Mouse (Mus musculus) hindbrain, embryonic 13.5 days (tissue): ENCODE results near the gene Usp42. TPM values are rescaled to one million over a fixed set of nuclear protein-coding genes. Genes with fewer than 3 reads are reported as not detected.

ENCODE experiments used
- ATAC-seq: fragments of 200-750 bp; cut with Nextera tagmentation; 2 replicates; pipeline ENCODE4 v1.8.0; 2017; ENCODE audit warnings: moderate TSS enrichment; ENCODE audit not compliant: low FRiP score
- H3K27ac ChIP-seq: fragments of 300-500 bp; sonication (generic); 2 replicates; pipeline ENCODE4 v1.5.1; 2015; ENCODE audit warnings: inconsistent platforms, mild to moderate bottlenecking, moderate library complexity
- H3K27me3 ChIP-seq: fragments of 300-500 bp; sonication (generic); 2 replicates; pipeline ENCODE4 v1.6.1; 2015; ENCODE audit warnings: mild to moderate bottlenecking, inconsistent platforms
- H3K36me3 ChIP-seq: fragments of 300-500 bp; sonication (generic); 2 replicates; pipeline ENCODE4 v1.6.1; 2015; ENCODE audit warnings: mild to moderate bottlenecking, inconsistent platforms
- H3K4me1 ChIP-seq: fragments of 300-500 bp; sonication (generic); replicated peaks from 2 replicates; pipeline ENCODE4 v1.6.1; 2015; ENCODE audit warnings: inconsistent platforms
- H3K4me2 ChIP-seq: fragments of 300-500 bp; sonication (generic); 2 replicates; pipeline ENCODE4 v1.6.1; 2015; ENCODE audit warnings: inconsistent platforms, mild to moderate bottlenecking, moderate library complexity
- H3K4me3 ChIP-seq: fragments of 300-500 bp; sonication (generic); 2 replicates; pipeline ENCODE4 v1.5.1; 2015; ENCODE audit warnings: mild to moderate bottlenecking, inconsistent platforms
- H3K9ac ChIP-seq: fragments of 300-500 bp; sonication (generic); 2 replicates; pipeline ENCODE4 v1.6.1; 2015; ENCODE audit warnings: mild to moderate bottlenecking, inconsistent platforms
- H3K9me3 ChIP-seq: fragments of 300-500 bp; sonication (generic); 2 replicates; pipeline ENCODE4 v1.6.1; 2016; ENCODE audit warnings: inconsistent platforms
- WGBS: fragments of 180-500 bp; shearing (Covaris S2); methylation state at CpG from one replicate; pipeline ENCODE4 v1.1.7; 2015; 5-methylcytosine and 5-hydroxymethylcytosine counted together
- polyA plus RNA-seq: library from polyadenylated mRNA; unstranded; fragments of >200 nt; fragmentation: Nextera tagmentation; extraction: Ambion mirVana; gene quantifications from 2 replicates; pipeline ENCODE4 v1.2.1, GENCODE M21; 2015

The Usp42 gene
- polyA plus RNA-seq = 28.6 and 29.3 TPM in 2 replicates

GRCm38 (mm10) chr5:143732180-143732891 is at the start of gene Usp42:
Gene Usp42, minus strand, starts transcription at chr5:143732280.
- H3K9ac ChIP-seq = peak within 1 kb of the TSS; percentile 98
- peaks cover 13% of the 10 kb centered on the region; the same call in 1 of the 2 replicates for H3K27me3 ChIP-seq
- peak; percentile 99 for ATAC-seq
- H3K4me1 ChIP-seq = peaks cover 23% of the 10 kb centered on the region
- H3K9me3 ChIP-seq = no peaks in the 10 kb centered on the region
- peak within 1 kb of the TSS; percentile 96 for H3K27ac ChIP-seq
- H3K4me3 ChIP-seq = peak within 1 kb of the TSS; percentile 96
- peak within 1 kb of the TSS; percentile 84 for H3K4me2 ChIP-seq
- peaks cover 5% of the 10 kb centered on the region for H3K36me3 ChIP-seq
- under 1% methylated on average over 61 of the region's 82 CpGs for WGBS

DNA sequence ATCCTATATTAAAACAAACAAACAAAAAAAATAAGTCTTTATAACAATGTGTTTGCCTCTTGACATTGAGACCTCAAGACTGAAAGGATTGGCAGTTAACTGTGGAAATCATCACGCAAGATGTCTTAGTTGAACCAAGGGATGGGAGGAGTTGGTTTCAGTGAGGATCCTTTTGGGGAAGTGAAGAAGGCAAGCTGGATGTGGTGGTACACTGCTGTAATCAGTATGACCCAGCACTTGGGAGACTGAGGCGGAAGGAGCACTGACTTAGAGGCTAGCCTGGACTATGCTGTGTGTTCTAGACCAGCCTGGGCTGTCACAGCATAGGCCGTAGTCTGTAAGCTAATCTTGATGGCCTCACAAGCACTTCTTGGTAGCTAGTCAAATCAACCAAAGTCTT is 28.4 kb upstream of the Usp42 start:
- H3K27me3 ChIP-seq = 0 out of 2 replicates have a peak, but pooled peaks cover 5% of the 10 kb centered on the region
- ATAC-seq = no peak
- 98% methylated on average over 3 of the region's 3 CpGs for WGBS

GRCm38 (mm10) chr5:143759554-143759953 is 27.5 kb upstream of the Usp42 start:
- H3K9ac ChIP-seq = peak overlapping the region; percentile 74
- ATAC-seq = no peak

More for the DNA sequence above, 28.4 kb upstream of the Usp42 start:
- peaks cover 6% of the 10 kb centered on the region; the same call in 1 of the 2 replicates for H3K36me3 ChIP-seq
- no peak overlapping the region for H3K27ac ChIP-seq
- no peak overlapping the region for H3K4me3 ChIP-seq
- H3K4me2 ChIP-seq = no peak overlapping the region
- no peak overlapping the region for H3K9ac ChIP-seq
- peaks cover 17% of the 10 kb centered on the region for H3K4me1 ChIP-seq
- H3K9me3 ChIP-seq = no peaks in the 10 kb centered on the region

GRCm38 (mm10) chr5:143757755-143758443 is 25.8 kb upstream of the Usp42 start:
- H3K9ac ChIP-seq = peak overlapping the region; percentile 74
- peaks cover 17% of the 10 kb centered on the region for H3K4me1 ChIP-seq
- peak overlapping the region; percentile 63; the same call in 1 of the 2 replicates for H3K27ac ChIP-seq
- H3K36me3 ChIP-seq = no peaks in the 10 kb centered on the region
- ATAC-seq = peak; percentile 97
- H3K27me3 ChIP-seq = peaks cover 26% of the 10 kb centered on the region; the same call in 1 of the 2 replicates
- no peaks in the 10 kb centered on the region for H3K9me3 ChIP-seq
- 20% methylated on average over 28 of the region's 28 CpGs for WGBS
- H3K4me2 ChIP-seq = peak overlapping the region; percentile 60
- peak overlapping the region; percentile 44 for H3K4me3 ChIP-seq

More at GRCm38 (mm10) chr5:143759554-143759953, 27.5 kb upstream of the Usp42 start:
- no peak overlapping the region for H3K27ac ChIP-seq
- H3K4me3 ChIP-seq = 0 out of 2 replicates have a peak overlapping the region, but pooled peaks have one; percentile 44
- peak overlapping the region; percentile 60 for H3K4me2 ChIP-seq
- no peaks in the 10 kb centered on the region for H3K9me3 ChIP-seq
- peaks cover 6% of the 10 kb centered on the region; the same call in 1 of the 2 replicates for H3K36me3 ChIP-seq
- peaks cover 17% of the 10 kb centered on the region for H3K4me1 ChIP-seq
- 92% methylated on average over 8 of the region's 8 CpGs for WGBS
- H3K27me3 ChIP-seq = peaks cover 14% of the 10 kb centered on the region; the same call in 1 of the 2 replicates

DNA sequence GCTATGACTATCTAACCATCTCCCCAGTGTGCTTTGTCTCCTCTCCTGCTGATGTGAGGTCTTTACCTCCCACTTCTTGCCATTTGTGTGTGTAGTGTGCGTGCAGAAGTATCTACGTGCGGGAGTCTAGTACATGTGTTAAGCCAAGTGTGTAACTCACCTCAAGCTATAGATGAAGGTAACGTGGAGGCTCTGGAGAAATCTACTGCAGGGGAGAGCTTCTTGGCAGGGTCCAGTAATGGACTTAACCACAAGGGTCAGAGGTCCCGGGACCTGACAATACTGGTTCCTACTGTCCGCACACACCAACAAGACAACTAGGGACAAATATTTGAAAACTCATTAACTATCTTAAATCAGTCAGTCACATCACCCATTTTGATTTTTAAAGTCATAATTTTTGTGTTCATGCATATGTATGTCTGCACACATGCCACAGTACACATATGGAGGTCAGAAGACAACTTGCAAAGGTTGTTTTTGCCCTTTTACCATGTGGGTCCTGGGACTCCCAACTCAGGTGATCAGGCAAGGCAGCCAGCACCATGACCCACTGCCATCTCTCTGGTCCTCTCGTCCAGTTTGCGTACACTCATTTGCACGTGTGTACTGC is 23.6 kb upstream of the Usp42 start:
- H3K4me3 ChIP-seq = no peak overlapping the region
- peaks cover 17% of the 10 kb centered on the region for H3K4me1 ChIP-seq
- no peaks in the 10 kb centered on the region for H3K9me3 ChIP-seq
- H3K27ac ChIP-seq = no peak overlapping the region
- H3K4me2 ChIP-seq = no peak overlapping the region
- peaks cover 30% of the 10 kb centered on the region; the same call in 1 of the 2 replicates for H3K27me3 ChIP-seq
- ATAC-seq = no peak
- WGBS = 93% methylated on average over 9 of the region's 9 CpGs
- H3K9ac ChIP-seq = no peak overlapping the region
- no peaks in the 10 kb centered on the region for H3K36me3 ChIP-seq

GRCm38 (mm10) chr5:143749630-143750208 is 17.6 kb upstream of the Usp42 start:
- no peak for ATAC-seq
- Histone ChIP-seq H3K4me2 (no peak overlapping the region), H3K9me3 (no peaks in the 10 kb centered on the region), H3K27me3 (peaks cover 17% of the 10 kb centered on the region; the same call in 1 of the 2 replicates), H3K27ac (no peak overlapping the region), H3K4me3 (no peak overlapping the region), H3K9ac (no peak overlapping the region), H3K36me3 (no peaks in the 10 kb centered on the region), H3K4me1 (no peaks in the 10 kb centered on the region)
- WGBS = 55% methylated on average over 2 of the region's 2 CpGs

GRCm38 (mm10) chr5:143731483-143732112 is 482 bp downstream of the Usp42 start:
- Histone ChIP-seq H3K27ac (peak overlapping the region; percentile 96), H3K4me3 (peak overlapping the region; percentile 96), H3K27me3 (peaks cover 13% of the 10 kb centered on the region; the same call in 1 of the 2 replicates), H3K4me1 (peaks cover 23% of the 10 kb centered on the region), H3K36me3 (peaks cover 13% of the 10 kb centered on the region), H3K9ac (peak overlapping the region; percentile 98), H3K4me2 (peak overlapping the region; percentile 84), H3K9me3 (no peaks in the 10 kb centered on the region)
- peak; percentile 70; the same call in 1 of the 2 replicates for ATAC-seq
- 0% methylated on average over 32 of the region's 82 CpGs for WGBS

GRCm38 (mm10) chr5:143730915-143731314 is 1.2 kb downstream of the Usp42 start:
- H3K4me2 ChIP-seq = peak overlapping the region; percentile 84
- no peak for ATAC-seq
- peaks cover 11% of the 10 kb centered on the region; the same call in 1 of the 2 replicates for H3K27me3 ChIP-seq
- peak overlapping the region; percentile 98; the same call in 1 of the 2 replicates for H3K9ac ChIP-seq
- no peaks in the 10 kb centered on the region for H3K9me3 ChIP-seq
- 16% methylated on average over 6 of the region's 6 CpGs for WGBS
- H3K4me1 ChIP-seq = peaks cover 23% of the 10 kb centered on the region
- peaks cover 20% of the 10 kb centered on the region for H3K36me3 ChIP-seq
- H3K27ac ChIP-seq = no peak overlapping the region
- peak overlapping the region; percentile 96 for H3K4me3 ChIP-seq

DNA sequence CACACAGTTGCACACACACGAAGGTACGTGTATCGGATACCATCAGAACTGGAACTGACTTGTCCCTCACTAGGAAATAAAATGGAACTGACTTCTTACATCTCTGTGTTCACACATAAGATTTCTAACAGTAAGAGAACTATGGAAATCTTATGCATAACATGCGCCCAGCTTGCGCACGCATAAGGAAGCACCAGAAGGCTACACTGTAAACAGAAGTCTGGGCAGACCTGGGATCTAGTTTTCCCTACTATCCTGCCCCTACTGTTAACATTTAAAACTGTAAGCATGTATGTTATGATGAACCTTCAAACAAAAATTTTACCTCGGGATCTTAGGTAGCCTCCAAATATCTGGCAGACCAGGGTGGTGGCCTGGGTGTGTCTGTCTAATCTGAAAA is 10.1 kb downstream of the Usp42 start:
- Histone ChIP-seq H3K27ac (no peak overlapping the region), H3K36me3 (peaks cover 98% of the 10 kb centered on the region), H3K9ac (no peak overlapping the region), H3K4me1 (no peaks in the 10 kb centered on the region), H3K4me3 (no peak overlapping the region), H3K4me2 (no peak overlapping the region), H3K27me3 (no peaks in the 10 kb centered on the region), H3K9me3 (no peaks in the 10 kb centered on the region)
- ATAC-seq = no peak
- WGBS = 97% methylated on average over 7 of the region's 7 CpGs

- no peaks in the 10 kb centered on the region for H3K4me1 ChIP-seq
- no peak overlapping the region for H3K9ac ChIP-seq
- no peaks in the 10 kb centered on the region for H3K27me3 ChIP-seq
- 84% methylated on average over 14 of the region's 14 CpGs for WGBS
- H3K36me3 ChIP-seq = peaks cover 91% of the 10 kb centered on the region
- H3K9me3 ChIP-seq = no peaks in the 10 kb centered on the region
- no peak overlapping the region for H3K27ac ChIP-seq
- ATAC-seq = no peak
- H3K4me2 ChIP-seq = no peak overlapping the region
- no peak overlapping the region for H3K4me3 ChIP-seq
Observed at GRCm38 (mm10) chr5:143712011-143712800, 19.9 kb downstream of the Usp42 start.

- Histone ChIP-seq H3K27me3 (no peaks in the 10 kb centered on the region), H3K4me1 (no peaks in the 10 kb centered on the region), H3K4me2 (no peak overlapping the region), H3K9me3 (no peaks in the 10 kb centered on the region), H3K36me3 (peaks cover 88% of the 10 kb centered on the region), H3K27ac (no peak overlapping the region), H3K4me3 (no peak overlapping the region), H3K9ac (no peak overlapping the region)
- peak; percentile 75; the same call in 1 of the 2 replicates for ATAC-seq
- 14% methylated on average over 7 of the region's 7 CpGs for WGBS
Observed at GRCm38 (mm10) chr5:143711326-143711725, 20.8 kb downstream of the Usp42 start.
